In the genomic region with DNA sequence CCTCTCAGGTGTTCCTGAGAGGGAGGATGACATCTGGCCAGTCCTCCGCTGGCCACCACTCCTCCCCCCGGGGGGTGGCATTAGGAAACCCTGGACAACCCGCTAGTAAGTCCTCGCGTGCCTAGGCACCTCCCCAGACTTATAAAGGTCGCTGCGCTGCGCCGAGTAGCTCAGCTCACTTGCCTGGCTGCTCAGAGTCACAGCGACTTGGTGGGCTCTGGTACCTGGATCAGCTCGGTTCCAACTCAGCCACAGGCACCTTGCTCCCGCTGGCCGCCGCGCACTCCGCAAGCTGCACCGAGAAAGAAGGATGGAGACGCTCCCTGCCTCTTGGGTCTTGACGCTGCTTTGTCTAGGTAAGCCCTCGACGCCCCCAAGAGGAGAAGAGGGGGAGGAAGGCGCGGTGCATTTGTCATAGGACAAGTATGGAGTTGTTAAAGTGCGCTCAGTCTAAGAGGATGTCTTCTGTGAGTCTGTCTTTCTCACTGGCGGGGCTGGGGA, we compare ENCODE assay signal across 8 mouse cellular contexts. TPM values are rescaled to one million over a fixed set of nuclear protein-coding genes. Genes with fewer than 3 reads are reported as not detected.
A peak's percentile ranks its signal among the peaks of the same experiment; 100 is the strongest.
DNase-seq lines count a peak whose midpoint lies in the region; ATAC-seq and TF ChIP-seq lines count a peak whose summit lies in the region.

Ereg (plus strand) TSS at position 173 of the 501 bp plus-strand sequence.

- H3K27me3 ChIP-seq in forebrain, embryonic 15.5 days: 0 out of 2 replicates have a peak, but pooled peaks cover 3% of the 10 kb centered on the region
- H3K27me3 ChIP-seq in limb, embryonic 12.5 days: peaks cover 36% of the 10 kb centered on the region
- H3K27me3 ChIP-seq in myocyte (ENCODE audit: control insufficient read depth, insufficient read depth, insufficient read length): no peaks in the 10 kb centered on the region

- WGBS in forebrain, embryonic 15.5 days: 2% methylated on average over 25 of the region's 25 CpGs
- WGBS in limb, embryonic 12.5 days: 2% methylated on average over 25 of the region's 25 CpGs

- peak; percentile 60; the same call in 1 of the 2 replicates for ATAC-seq in forebrain, embryonic 15.5 days (replicated peaks)
- peak; percentile 26; the same call in 1 of the 2 replicates for ATAC-seq in limb, embryonic 12.5 days (ENCODE audit: insufficient number of reproducible peaks, insufficient read depth, low FRiP score, low TSS enrichment, low read depth)
- ATAC-seq in monocyte, adult 5-6 weeks (replicated peaks; ENCODE audit: insufficient number of reproducible peaks, low FRiP score, low TSS enrichment, poor library complexity, severe bottlenecking): no peak

- no peak within 1 kb of the TSS for H3K27ac ChIP-seq in forebrain, embryonic 15.5 days (replicated peaks)
- H3K27ac ChIP-seq in limb, embryonic 12.5 days: no peak within 1 kb of the TSS

- H3K4me1 ChIP-seq in forebrain, embryonic 15.5 days: peaks cover 8% of the 10 kb centered on the region
- peaks cover 6% of the 10 kb centered on the region for H3K4me1 ChIP-seq in limb, embryonic 12.5 days (replicated peaks)

- H3K4me2 ChIP-seq in forebrain, embryonic 15.5 days (replicated peaks): peak within 1 kb of the TSS; percentile 50
- H3K4me2 ChIP-seq in limb, embryonic 12.5 days: peak within 1 kb of the TSS; percentile 60
- H3K4me2 ChIP-seq in myocyte (ENCODE audit: low read depth): peak within 1 kb of the TSS; percentile 90

- H3K79me2 ChIP-seq in myocyte (ENCODE audit: control insufficient read depth, insufficient read depth): peaks cover 62% of the 10 kb centered on the region

- H3K4me3 ChIP-seq in forebrain, embryonic 15.5 days: peak within 1 kb of the TSS; percentile 33
- peak within 1 kb of the TSS; percentile 36 for H3K4me3 ChIP-seq in limb, embryonic 12.5 days (replicated peaks)
- H3K4me3 ChIP-seq in myocyte: peak within 1 kb of the TSS; percentile 90

- no peaks in the 10 kb centered on the region for H3K9me3 ChIP-seq in forebrain, embryonic 15.5 days
- H3K9me3 ChIP-seq in limb, embryonic 12.5 days: no peaks in the 10 kb centered on the region

- H3K9ac ChIP-seq in forebrain, embryonic 15.5 days (replicated peaks): no peak within 1 kb of the TSS; the same call in 1 of the 2 replicates
- H3K9ac ChIP-seq in limb, embryonic 12.5 days (replicated peaks): 0 out of 2 replicates have a peak within 1 kb of the TSS, but pooled peaks have one; percentile 31

- peak; percentile 90 for TF ChIP-seq POLR2A in myocyte (IDR thresholded peaks at IDR 0.05; ENCODE audit: insufficient read length, low read depth)

- peak; percentile 7 to 8 for DNase-seq in cerebellum, postnatal 14 days
- no peak for DNase-seq in cerebellum, adult 11 months
- peak; percentile 67 for DNase-seq in ES-CJ7 (ENCODE audit: low read depth, low spot score)
- DNase-seq in layer of hippocampus, postnatal 36 days: no peak

- peak within 1 kb of the TSS; percentile 43 for H3ac ChIP-seq in myocyte (ENCODE audit: control insufficient read depth, insufficient read length)

- no peaks in the 10 kb centered on the region for H3K36me3 ChIP-seq in forebrain, embryonic 15.5 days
- no peaks in the 10 kb centered on the region for H3K36me3 ChIP-seq in limb, embryonic 12.5 days
- peaks cover 3% of the 10 kb centered on the region for H3K36me3 ChIP-seq in myocyte (ENCODE audit: control insufficient read depth, insufficient read depth)

TF ChIP-seq in myocyte, 11 proteins besides CTCF, POLR2A, EP300 and RAD21:
- TF ChIP-seq MAX (IDR thresholded peaks at IDR 0.05; ENCODE audit: low read depth) (no peak), TCF12 (IDR thresholded peaks at IDR 0.05; ENCODE audit: insufficient read depth, poor library complexity, severe bottlenecking) (no peak), MYOD1 (IDR thresholded peaks at IDR 0.05; ENCODE audit: control insufficient read depth in 1 of 3, insufficient read length in 2 of 3, low read depth in 2 of 3) (no peak), SRF (IDR thresholded peaks at IDR 0.05; ENCODE audit: control insufficient read depth, insufficient read length, low read depth) (no peak), POLR2AphosphoS2 (IDR thresholded peaks at IDR 0.05; ENCODE audit: insufficient read length, low read depth) (peak; percentile 88), TCF3 (IDR thresholded peaks at IDR 0.05; ENCODE audit: insufficient read length, low read depth) (no peak)

RNA-seq across cellular contexts. Expression of gene Ereg, which starts in this region (rescaled TPM):
- polyA plus RNA-seq in forebrain, embryonic 15.5 days (2015; fragmentation: Nextera tagmentation; extraction: Ambion mirVana): not detected in 2 replicates
- polyA plus RNA-seq in limb, embryonic 12.5 days (2016; fragmentation: Nextera tagmentation; extraction: Ambion mirVana): not detected in 2 replicates
- 1.6 TPM for polyA plus RNA-seq in myocyte (2012; fragmentation: generic; extraction: Trizol)
- not detected in 3 replicates for total RNA-seq in monocyte, adult 5-6 weeks (2017)
- total RNA-seq in layer of hippocampus, postnatal 36 days (2021): not detected

Comparison
In these comparisons a context has a peak if more than half of its experiments do, and no peak if none do; other contexts are left out.
1. DNase-seq: peak in cerebellum, postnatal 14 days (2 of 2) and ES-CJ7 (single experiment); none in cerebellum, adult 11 months (single experiment) and layer of hippocampus, postnatal 36 days (0 of 2).
2. Peak in ATAC-seq, H3K4me3 ChIP-seq and H3K4me2 ChIP-seq in forebrain, embryonic 15.5 days; RNA of the gene not detected or under 1 TPM.
3. Peak in ATAC-seq, H3K4me3 ChIP-seq, H3K9ac ChIP-seq and H3K4me2 ChIP-seq in limb, embryonic 12.5 days; RNA of the gene not detected or under 1 TPM.
4. H3K4me3 ChIP-seq: peak in every context shown above with its lines; median percentile 90 in myocyte; 36 in limb, embryonic 12.5 days; 33 in forebrain, embryonic 15.5 days.
5. Peak in every context shown above with its lines, with median percentiles within 50 percentile points of each other: H3K4me2 ChIP-seq.